Mouse (Mus musculus): ENCODE results near the gene Clcf1.

Gene Clcf1

GRCm38 (mm10) chr19:4193129-4193528 lies 20.9 kb upstream of the Clcf1 start:
- no peak for DNase-seq (ENCODE audit: low spot score)

DNA sequence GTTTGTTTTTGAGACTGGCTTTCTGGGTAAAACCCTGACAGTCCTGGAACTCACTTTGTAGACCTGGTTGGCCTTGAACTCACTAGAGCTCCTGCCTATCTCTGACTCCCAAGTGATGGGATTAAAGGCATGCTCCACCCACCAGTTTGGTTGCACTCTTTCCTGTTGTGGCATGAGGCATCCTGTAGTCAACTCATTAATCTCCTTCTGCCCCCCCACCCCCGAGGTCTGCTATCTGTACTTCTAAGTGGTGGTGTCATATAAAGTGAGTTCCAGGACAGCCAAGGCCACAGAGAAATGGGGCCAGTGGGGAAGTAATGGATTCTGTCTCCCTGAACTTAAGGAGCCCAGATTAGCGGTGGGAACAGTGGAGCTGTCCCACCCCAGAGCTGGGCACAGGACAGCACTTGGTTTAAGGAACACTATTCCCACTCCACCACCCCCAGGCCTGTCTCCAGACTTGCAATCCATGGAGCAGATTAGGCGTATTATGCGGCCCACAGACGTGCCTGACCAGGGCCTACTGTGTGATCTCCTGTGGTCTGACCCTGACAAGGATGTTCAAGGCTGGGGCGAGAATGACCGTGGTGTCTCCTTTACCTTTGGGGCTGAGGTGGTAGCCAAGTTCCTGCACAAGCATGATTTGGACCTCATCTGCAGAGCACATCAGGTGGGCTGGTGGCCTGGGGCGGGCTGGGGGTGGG lies 19.9 kb upstream of the Clcf1 start:
- DNase-seq (ENCODE audit: low spot score): no peak

DNA sequence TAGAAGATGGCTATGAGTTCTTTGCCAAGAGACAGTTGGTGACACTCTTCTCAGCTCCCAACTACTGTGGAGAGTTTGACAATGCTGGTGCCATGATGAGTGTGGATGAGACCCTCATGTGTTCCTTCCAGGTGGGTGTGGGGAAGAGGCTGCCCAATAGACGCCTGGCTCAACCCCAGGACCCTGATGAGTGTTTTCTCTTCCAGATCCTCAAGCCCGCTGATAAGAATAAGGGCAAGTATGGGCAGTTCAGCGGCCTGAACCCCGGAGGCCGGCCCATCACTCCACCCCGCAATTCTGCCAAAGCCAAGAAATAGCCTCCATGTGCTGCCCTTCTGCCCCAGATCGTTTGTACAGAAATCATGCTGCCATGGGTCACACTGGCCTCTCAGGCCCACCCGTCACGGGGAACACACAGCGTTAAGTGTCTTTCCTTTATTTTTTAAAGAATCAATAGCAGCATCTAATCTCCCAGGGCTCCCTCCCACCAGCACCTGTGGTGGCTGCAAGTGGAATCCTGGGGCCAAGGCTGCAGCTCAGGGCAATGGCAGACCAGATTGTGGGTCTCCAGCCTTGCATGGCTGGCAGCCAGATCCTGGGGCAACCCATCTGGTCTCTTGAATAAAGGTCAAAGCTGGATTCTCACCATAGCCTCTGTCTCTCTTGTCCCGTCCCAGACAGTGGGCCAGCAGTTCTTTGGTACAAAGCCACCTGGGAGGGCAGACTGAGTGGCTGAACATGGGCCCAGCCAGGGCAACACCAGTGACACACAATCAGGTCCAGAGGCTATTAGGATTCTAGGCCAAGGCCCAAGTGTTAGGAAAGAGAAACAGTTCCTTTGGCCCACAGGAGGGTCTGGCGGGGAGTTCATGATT lies 19.0 kb upstream of the Clcf1 start:
- no peak for DNase-seq (ENCODE audit: low spot score)

DNA sequence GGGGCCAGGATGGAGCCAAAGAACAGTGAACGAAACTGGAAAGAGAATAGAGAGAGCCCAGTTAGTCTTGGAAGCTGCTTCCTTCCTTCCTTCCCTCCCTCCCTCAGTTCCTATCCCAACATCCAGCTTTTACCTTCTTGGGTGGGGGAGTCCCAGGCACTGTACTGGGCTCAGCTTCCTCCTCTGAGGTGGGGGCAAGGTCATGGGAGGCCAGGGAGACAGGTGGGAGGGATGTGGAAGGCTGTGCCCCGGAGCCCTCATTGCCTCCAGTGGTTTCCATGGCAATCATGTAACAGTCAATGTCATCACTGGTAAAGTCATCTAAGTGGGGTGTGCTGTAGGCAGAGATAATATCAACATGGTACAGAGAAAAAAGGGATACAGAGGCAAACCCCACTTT lies 18.0 kb upstream of the Clcf1 start:
- DNase-seq (ENCODE audit: low spot score): no peak

GRCm38 (mm10) chr19:4196548-4196947 lies 17.5 kb upstream of the Clcf1 start:
- DNase-seq (ENCODE audit: low spot score): no peak

GRCm38 (mm10) chr19:4197180-4197579 lies 16.9 kb upstream of the Clcf1 start:
- DNase-seq (ENCODE audit: low spot score): no peak

DNA sequence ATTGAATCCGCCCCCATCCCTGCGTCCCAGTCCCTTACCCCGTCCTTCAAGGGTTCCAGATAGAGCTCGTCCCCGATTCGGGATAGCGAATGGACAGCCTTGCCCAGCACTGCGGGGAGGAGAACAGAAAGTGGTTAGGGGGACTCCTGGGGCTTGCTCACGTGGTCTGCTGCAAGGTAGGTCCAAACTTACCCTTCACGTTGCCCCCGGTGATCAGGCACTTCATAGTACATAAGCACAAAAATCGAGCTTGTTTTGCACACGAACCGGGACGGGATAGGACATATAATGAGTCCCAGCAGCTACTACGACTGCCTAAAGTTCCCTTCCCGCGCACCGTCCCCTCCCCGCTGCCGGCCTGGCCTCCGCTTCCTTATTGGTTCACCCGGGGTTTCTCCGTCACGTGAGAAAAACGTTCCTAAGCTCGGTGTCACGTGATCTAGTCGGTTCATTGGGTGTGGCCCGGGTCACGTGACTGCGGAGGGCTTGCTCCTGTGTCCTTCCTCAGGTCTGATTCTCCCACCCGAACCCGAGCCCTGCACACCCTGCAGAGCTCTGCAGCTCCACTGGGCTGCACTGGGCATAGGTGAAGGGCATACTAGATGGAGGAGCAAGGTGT lies 12.6 kb upstream of the Clcf1 start, which contains the start of gene Rad9a:
Gene Rad9a, minus strand, starts transcription at position 372 of the 619 bp plus-strand sequence.
- DNase-seq (ENCODE audit: low spot score): peak; percentile 90

DNA sequence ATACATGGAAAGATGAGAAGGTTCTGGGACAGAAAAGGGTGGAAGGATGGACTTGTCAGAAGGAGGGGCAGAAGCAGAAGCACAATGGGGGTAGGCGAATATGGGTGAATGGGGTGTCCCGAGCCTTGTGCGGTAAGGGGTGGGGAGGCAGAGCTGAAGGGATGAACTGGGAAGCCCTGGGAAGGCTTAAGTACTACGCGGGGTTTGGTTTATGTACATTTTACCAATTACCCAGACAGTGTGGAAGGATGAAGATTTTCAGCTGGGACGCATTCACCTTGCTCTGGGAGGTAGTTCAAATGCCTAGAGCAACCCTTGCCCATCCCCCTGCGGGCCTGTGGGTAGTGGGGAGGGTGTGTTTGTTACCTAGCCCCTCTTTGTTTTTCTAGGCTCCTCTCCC lies 11.9 kb upstream of the Clcf1 start:
- no peak for DNase-seq (ENCODE audit: low spot score)

DNA sequence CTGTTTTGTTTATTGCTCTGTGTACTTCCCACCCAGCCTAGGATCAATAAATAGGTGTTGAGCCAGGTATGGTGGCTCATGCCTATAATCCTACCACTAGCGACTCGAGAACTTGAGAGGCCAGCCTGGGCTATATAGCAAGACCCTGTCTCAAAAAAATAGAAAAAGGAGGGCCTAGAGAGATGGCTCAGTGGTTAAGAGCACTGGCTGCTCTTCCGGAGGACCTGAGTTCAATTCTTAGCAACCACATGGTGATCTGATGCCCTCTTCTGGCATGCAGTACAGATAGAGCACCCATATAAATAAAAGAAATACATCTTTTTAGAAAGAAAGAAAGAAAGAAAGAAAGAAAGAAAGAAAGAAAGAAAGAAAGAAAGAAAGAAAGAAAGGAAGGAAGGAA lies 10.9 kb upstream of the Clcf1 start:
- DNase-seq (ENCODE audit: low spot score): no peak

DNA sequence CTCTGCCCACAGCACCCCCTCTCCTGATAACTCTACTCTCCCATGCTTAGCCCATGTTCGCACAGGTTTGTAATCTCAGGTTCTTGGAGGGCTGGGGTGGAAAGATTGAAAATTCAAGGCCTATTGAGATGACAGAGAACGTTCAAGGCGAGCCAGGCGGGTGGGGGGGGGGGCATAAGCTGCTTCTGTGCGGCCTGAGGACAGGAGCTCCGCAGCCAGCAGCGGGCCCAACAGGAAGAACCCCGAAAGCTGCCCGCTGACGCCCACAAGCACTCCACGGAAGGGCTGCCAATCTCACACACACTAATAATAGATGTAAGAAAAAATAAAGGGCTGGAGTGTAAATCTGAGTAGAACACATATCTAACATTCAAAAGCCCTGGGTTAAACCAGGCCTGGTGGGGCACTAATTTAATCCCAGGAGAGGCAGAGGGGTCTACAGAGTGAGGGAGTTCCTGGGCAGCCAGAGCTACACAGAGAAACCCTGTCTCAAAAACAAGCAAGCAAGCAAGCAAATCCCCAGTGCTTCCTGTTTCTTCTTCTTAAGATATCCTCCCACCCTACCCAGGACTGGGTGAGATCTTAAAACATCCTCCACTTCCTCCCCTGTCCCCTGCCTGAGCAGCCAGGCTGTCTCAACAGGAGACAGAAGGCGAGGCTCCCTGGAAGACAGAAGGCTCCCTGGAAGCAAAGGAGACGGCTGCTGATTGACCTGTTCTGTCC lies 10.3 kb upstream of the Clcf1 start:
- no peak for DNase-seq (ENCODE audit: low spot score)

DNA sequence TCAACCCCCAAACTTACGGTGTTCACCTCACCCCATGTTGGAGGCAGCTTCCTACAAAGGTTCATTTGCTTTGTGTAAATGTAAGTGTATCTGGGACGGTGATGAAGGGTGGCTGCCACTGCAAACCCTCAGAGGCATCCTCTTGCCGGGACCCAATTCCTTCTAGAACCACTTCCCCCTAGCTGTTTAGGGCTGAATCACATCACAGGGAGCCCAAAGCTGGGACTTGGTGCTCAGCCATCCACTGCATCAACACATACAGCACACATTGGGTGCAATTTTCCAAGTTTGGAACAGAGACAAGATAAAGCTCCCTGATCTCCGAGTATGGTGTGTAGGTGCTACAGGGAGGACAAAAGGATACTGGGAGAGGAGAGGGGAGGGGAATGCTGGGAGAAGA lies 9.1 kb upstream of the Clcf1 start:
- no peak for DNase-seq (ENCODE audit: low spot score)

GRCm38 (mm10) chr19:4206971-4207370 lies 7.1 kb upstream of the Clcf1 start:
- peak; percentile 48 for DNase-seq (ENCODE audit: low spot score)

- no peak for DNase-seq (ENCODE audit: low spot score)
Measured at GRCm38 (mm10) chr19:4208563-4208962, 5.5 kb upstream of the Clcf1 start.

GRCm38 (mm10) chr19:4211891-4212588 lies 2.0 kb upstream of the Clcf1 start:
- DNase-seq (ENCODE audit: low spot score): no peak

DNA sequence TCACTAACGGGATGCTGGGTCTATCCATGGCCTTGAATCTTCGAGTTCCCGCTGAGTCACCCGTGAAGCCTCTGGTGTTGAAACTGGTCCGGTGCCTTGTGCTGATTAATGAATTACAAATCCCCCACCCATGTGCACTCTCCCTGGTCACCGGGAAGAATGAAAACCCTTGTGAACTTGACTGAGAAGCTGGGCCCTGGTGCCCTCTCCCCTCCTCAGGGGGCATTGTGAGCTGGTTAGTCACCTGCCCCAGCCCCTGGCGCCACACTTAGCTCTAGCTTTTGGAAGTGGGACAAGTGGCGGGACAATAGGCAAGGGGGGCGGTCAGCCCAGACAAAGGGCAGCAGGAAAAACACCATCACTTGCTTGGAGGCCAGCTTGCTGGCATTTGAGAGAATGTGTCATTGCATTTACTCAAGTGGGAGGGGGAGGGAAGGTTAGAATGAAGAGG lies 489 bp upstream of the Clcf1 start:
- no peak for DNase-seq (ENCODE audit: low spot score)

DNA sequence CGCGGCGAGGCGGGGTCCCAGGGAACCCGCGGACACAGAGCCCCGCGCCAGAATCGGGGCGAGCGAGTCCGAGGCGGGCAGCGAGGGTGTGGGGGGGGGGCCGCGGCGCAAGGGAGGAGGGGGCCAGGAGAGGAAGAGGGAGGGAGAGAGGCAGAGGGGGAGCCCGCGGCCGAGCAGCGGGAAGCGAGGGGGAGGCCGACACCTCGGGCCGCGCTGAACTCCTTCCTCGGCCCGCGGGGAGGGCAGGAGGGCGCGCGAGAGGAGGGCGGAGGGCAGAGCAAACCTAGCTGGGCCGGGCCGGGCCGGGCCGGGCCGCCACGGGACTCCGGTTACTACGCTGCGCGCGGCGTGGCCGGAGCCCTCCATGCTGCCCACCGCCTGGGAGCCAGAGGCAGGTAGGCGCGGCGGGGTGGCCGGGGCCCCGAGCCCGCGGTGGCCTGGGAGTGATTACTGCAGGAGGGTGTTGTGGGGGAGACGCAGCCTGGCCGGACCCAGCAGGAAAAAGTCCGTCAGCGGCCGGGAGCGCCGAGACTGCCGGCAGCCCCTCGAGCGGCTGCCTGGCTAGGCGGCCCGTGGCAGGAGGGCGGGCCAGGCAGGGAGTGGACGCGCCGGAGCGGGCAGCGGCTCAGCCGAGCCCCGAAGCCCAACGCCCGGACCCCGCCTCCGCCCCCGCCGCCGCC lies 873 bp downstream of the Clcf1 start:
- no peak for DNase-seq (ENCODE audit: low spot score)

- DNase-seq (ENCODE audit: low spot score): no peak
Measured at GRCm38 (mm10) chr19:4215451-4215840, 1.4 kb downstream of the Clcf1 start.

- no peak for DNase-seq (ENCODE audit: low spot score)
Measured at GRCm38 (mm10) chr19:4216041-4216685, 2.1 kb downstream of the Clcf1 start.

- no peak for DNase-seq (ENCODE audit: low spot score)
Measured at GRCm38 (mm10) chr19:4217140-4217539, 3.1 kb downstream of the Clcf1 start.

DNA sequence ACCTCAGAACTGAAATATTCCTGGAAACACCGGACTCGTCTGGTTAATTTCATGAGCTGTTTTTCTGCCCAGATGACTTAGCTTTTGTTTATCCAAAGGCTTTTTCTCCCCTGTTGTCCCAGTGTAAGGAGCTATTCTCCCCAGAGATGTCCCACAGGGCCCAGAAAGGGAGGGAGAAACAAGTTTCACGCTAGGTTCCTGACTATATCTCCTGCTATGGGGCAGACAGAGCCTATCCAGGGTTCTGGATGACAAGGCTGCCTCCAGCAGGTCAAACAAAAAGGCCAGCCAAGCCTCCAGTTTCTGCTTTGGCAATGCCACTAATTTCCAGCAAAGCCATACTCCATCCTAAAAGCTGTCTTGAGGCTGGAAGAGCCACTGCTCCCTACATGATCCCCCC lies 3.8 kb downstream of the Clcf1 start:
- no peak for DNase-seq (ENCODE audit: low spot score)
